Mouse (Mus musculus) olfactory bulb, adult 2 months (tissue): ENCODE measurements around the gene Cenpn.

Source experiments
- CTCF ChIP-seq: fragments of 200-500 bp; IDR thresholded peaks from 2 replicates; pipeline ENCODE4 v1.5.1; 2012; ENCODE audit warnings: low read depth, mild to moderate bottlenecking, low read length, moderate library complexity; ENCODE audit not compliant: insufficient read depth
- POLR2A ChIP-seq: fragments of 200-500 bp; IDR thresholded peaks from 2 replicates; pipeline ENCODE4 v1.6.1; 2012; ENCODE audit warnings: mild to moderate bottlenecking, low read depth, low read length, moderate library complexity; ENCODE audit not compliant: insufficient read depth

DNA sequence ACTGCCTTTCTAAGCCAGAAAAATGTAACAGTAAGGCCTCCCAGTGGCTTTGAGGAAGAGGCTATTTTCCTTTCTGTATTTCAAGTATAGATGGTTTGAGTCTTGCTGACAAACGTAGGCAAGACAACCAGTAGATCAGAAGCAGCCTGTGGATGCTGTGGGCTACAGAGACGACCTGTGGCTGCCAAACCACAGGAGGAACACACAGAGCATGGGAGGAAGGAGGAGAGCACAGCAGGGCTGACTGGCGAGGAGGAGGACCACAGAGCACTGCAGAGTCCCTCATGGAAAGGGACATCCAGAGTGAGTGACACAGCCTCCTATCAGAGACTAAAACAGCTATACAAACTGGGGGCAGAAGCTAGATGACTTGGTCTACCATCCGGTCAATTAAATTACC, 16.3 kb upstream of the Cenpn start:
- TF ChIP-seq POLR2A (no peak), CTCF (no peak)
